9 mouse cellular contexts compared by ENCODE assay signal in the genomic region with DNA sequence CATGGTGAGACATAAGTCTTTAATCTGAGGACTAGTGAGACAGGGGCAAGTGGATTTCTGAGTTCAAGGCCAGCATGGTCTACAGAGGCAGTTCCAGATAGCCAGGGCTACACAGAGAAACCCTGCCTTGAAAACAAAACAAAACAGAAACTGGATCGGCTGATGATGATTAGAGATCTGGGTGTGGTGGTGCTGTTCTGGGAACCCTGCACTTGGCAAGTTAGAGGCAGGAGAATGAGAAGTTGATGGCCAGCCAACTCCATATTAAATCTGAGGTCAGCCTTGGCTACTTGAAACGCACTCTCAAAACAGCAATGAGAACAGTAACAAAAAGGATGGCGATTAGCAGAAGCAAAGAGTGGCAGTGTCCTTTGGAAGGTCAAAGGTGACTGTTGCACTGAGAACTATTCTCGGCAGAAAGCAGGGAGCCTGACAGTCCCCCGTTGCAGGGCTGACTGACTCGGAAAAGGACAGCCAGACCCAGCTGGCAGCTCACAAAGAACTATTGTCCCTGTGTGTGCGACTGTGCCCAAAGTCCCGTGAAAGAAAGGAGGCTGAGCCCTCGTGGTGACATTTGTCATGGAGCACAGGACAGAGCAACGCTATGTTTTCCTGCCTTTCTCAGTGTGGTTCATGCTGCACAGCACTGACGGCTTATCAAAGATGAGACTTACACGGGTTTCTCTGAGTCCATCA. TPM values are rescaled to one million over a fixed set of nuclear protein-coding genes. Genes with fewer than 3 reads are reported as not detected.
DNase-seq lines count a peak whose midpoint lies in the region; ATAC-seq lines count a peak whose summit lies in the region.
"Had no signal": no experiment of that assay in that cellular context is flagged by ENCODE, and none has a peak within 500 bp of the region (broad histone marks: within the 10 kb centered on the region; RNA-seq: fewer than 3 reads in every experiment).

No protein-coding gene starts in this region.

- peaks cover 8% of the 10 kb centered on the region; the same call in 1 of the 2 replicates for H3K4me1 ChIP-seq in forebrain, embryonic 15.5 days
- H3K4me1 ChIP-seq in midbrain, embryonic 15.5 days, result peaks cover 5% of the 10 kb centered on the region; the same call in 1 of the 2 replicates

- peak; percentile 32 for DNase-seq in gastrocnemius, postnatal 25 days
- DNase-seq in gastrocnemius, postnatal 4 days (ENCODE audit: low spot score in 2 of 2), result no peak
- DNase-seq in Muller cell, postnatal 12 days (ENCODE audit: inconsistent ontology term), result peak; percentile 85
- no peak for DNase-seq in ovary, postnatal 36 days (ENCODE audit: low spot score)
- no peak for DNase-seq in right cerebral cortex, postnatal 25 days

- no peak overlapping the region for H3K4me3 ChIP-seq in forebrain, embryonic 15.5 days
- no peak overlapping the region for H3K4me3 ChIP-seq in midbrain, embryonic 15.5 days

- H3K4me2 ChIP-seq in forebrain, embryonic 15.5 days (replicated peaks), result 0 out of 2 replicates have a peak overlapping the region, but pooled peaks have one; percentile 6
- H3K4me2 ChIP-seq in midbrain, embryonic 15.5 days, result 0 out of 2 replicates have a peak overlapping the region, but pooled peaks have one; percentile 2

- H3K9me3 ChIP-seq in forebrain, embryonic 15.5 days, result no peaks in the 10 kb centered on the region
- H3K9me3 ChIP-seq in midbrain, embryonic 15.5 days, result no peaks in the 10 kb centered on the region

- no peaks in the 10 kb centered on the region for H3K27me3 ChIP-seq in forebrain, embryonic 15.5 days
- no peaks in the 10 kb centered on the region for H3K27me3 ChIP-seq in midbrain, embryonic 15.5 days (replicated peaks)

- 1% methylated on average over 12 of the region's 12 CpGs for WGBS in forebrain, embryonic 15.5 days
- 2% methylated on average over 12 of the region's 12 CpGs for WGBS in midbrain, embryonic 15.5 days

- H3K36me3 ChIP-seq in forebrain, embryonic 15.5 days, result no peaks in the 10 kb centered on the region
- no peaks in the 10 kb centered on the region for H3K36me3 ChIP-seq in midbrain, embryonic 15.5 days (replicated peaks)

- ATAC-seq in forebrain, embryonic 15.5 days (replicated peaks), result peak; percentile 71
- ATAC-seq in midbrain, embryonic 15.5 days (replicated peaks), result peak; percentile 78; the same call in 1 of the 2 replicates
- ATAC-seq in granulocyte monocyte progenitor cell, adult 5-6 weeks (replicated peaks; ENCODE audit: poor library complexity, severe bottlenecking), result no peak

- no peak overlapping the region; the same call in 1 of the 2 replicates for H3K27ac ChIP-seq in forebrain, embryonic 15.5 days (replicated peaks)
- H3K27ac ChIP-seq in midbrain, embryonic 15.5 days, result no peak overlapping the region

- no peak overlapping the region for H3K9ac ChIP-seq in forebrain, embryonic 15.5 days (replicated peaks)
- H3K9ac ChIP-seq in midbrain, embryonic 15.5 days, result no peak overlapping the region

RNA-seq across cellular contexts. Expression of a gene that starts 12.6 kb away (rescaled TPM):
- 1 to 10 TPM; 3.9 to 4.6 TPM for total RNA-seq in gastrocnemius, postnatal 25 days (2021)
- total RNA-seq in gastrocnemius, postnatal 4 days (2021), result 10 to 100 TPM in 1 of 2 experiments, 1 to 10 TPM in 1; 9.5 to 12.3 TPM
- 11.1 and 11.8 TPM in 2 replicates for polyA plus RNA-seq in forebrain, embryonic 15.5 days (2015; fragmentation: Nextera tagmentation; extraction: Ambion mirVana)
- 19.3 and 19.7 TPM in 2 replicates for polyA plus RNA-seq in midbrain, embryonic 15.5 days (2015; fragmentation: Nextera tagmentation; extraction: Ambion mirVana)
- 36.4 and 39.4 TPM in 2 replicates for total RNA-seq in granulocyte monocyte progenitor cell, adult 5-6 weeks (2014; fragmentation: Nextera tagmentation)
- total RNA-seq in granulocyte monocyte progenitor cell, adult 5-6 weeks (2017), result 18.7 and 19.4 TPM in 2 replicates

RNA-seq across cellular contexts. Expression of a gene that starts 44.1 kb away (rescaled TPM):
- total RNA-seq in gastrocnemius, postnatal 25 days (2021), result 1 to 10 TPM in 1 of 2 experiments, under 1 TPM in 1; 0.86 to 1.2 TPM
- total RNA-seq in gastrocnemius, postnatal 4 days (2021), result 1 to 10 TPM; 5.2 to 5.3 TPM
- 20.4 TPM in 2 replicates for polyA plus RNA-seq in forebrain, embryonic 15.5 days (2015; fragmentation: Nextera tagmentation; extraction: Ambion mirVana)
- 31.4 and 31.6 TPM in 2 replicates for polyA plus RNA-seq in midbrain, embryonic 15.5 days (2015; fragmentation: Nextera tagmentation; extraction: Ambion mirVana)
- total RNA-seq in granulocyte monocyte progenitor cell, adult 5-6 weeks (2014; fragmentation: Nextera tagmentation), result 0.64 TPM in 1 of 2 replicates, not detected in the other
- total RNA-seq in granulocyte monocyte progenitor cell, adult 5-6 weeks (2017), result not detected in 2 replicates
- total RNA-seq: neutrophil, adult 5-6 weeks had no signal

Comparison
In these comparisons a context has a peak if more than half of its experiments do, and no peak if none do; other contexts are left out.
1. DNase-seq: peak in gastrocnemius, postnatal 25 days (single experiment) and Muller cell, postnatal 12 days (single experiment); none in gastrocnemius, postnatal 4 days (0 of 2), ovary, postnatal 36 days (single experiment) and right cerebral cortex, postnatal 25 days (single experiment).